Mouse (Mus musculus) T-helper 2 cell (primary cell): ENCODE results near the gene Arhgef18.

Experiments
- in situ Hi-C: fragments of 300-600 bp; cut with MboI, MseI; formaldehyde crosslinking; loops from one replicate; pipeline ENCODE4 v1.15.1; 2025; ENCODE audit warnings: high pct_unique_total_duplicates

The Arhgef18 gene

GRCm38 (mm10) chr8:3395246-3395645, 2.4 kb downstream of the Arhgef18 start:
- in situ Hi-C loops: no loop called here

- in situ Hi-C loops: no loop called here
Measured at GRCm38 (mm10) chr8:3397597-3397996, 4.8 kb downstream of the Arhgef18 start.

GRCm38 (mm10) chr8:3400509-3400908, 7.7 kb downstream of the Arhgef18 start:
- in situ Hi-C loops: no loop called here

GRCm38 (mm10) chr8:3407417-3407816, 14.6 kb downstream of the Arhgef18 start:
- in situ Hi-C loops: no loop called here

- in situ Hi-C loops: no loop called here
Measured at GRCm38 (mm10) chr8:3411085-3411484, 18.3 kb downstream of the Arhgef18 start.

- in situ Hi-C loops: no loop called here
Measured at GRCm38 (mm10) chr8:3411901-3412301, 19.1 kb downstream of the Arhgef18 start.

- in situ Hi-C loops: no loop called here
Measured at GRCm38 (mm10) chr8:3412816-3413215, 20.0 kb downstream of the Arhgef18 start.

GRCm38 (mm10) chr8:3414639-3415190, 21.9 kb downstream of the Arhgef18 start:
- in situ Hi-C loops: no loop called here

- in situ Hi-C loops: no loop called here
Measured at GRCm38 (mm10) chr8:3415259-3415658, 22.5 kb downstream of the Arhgef18 start.

GRCm38 (mm10) chr8:3415661-3416060, 22.9 kb downstream of the Arhgef18 start:
- in situ Hi-C loops: no loop called here

- in situ Hi-C loops: no loop called here
Measured at GRCm38 (mm10) chr8:3416846-3417245, 24.0 kb downstream of the Arhgef18 start.

- in situ Hi-C loops: no loop called here
Measured at GRCm38 (mm10) chr8:3417455-3417854, 24.6 kb downstream of the Arhgef18 start.

GRCm38 (mm10) chr8:3418101-3418500, 25.3 kb downstream of the Arhgef18 start:
- in situ Hi-C loops: no loop called here

GRCm38 (mm10) chr8:3420105-3420706, 27.4 kb downstream of the Arhgef18 start:
- in situ Hi-C loops: no loop called here

- in situ Hi-C loops: no loop called here
Measured at GRCm38 (mm10) chr8:3421507-3421906, 28.7 kb downstream of the Arhgef18 start.

GRCm38 (mm10) chr8:3425217-3425616, 32.4 kb downstream of the Arhgef18 start:
- in situ Hi-C loops: no loop called here

- in situ Hi-C loops: no loop called here
Measured at GRCm38 (mm10) chr8:3426211-3426610, 33.4 kb downstream of the Arhgef18 start.

GRCm38 (mm10) chr8:3428426-3428825, 35.6 kb downstream of the Arhgef18 start:
- in situ Hi-C loops: no loop called here

- in situ Hi-C loops: no loop called here
Measured at GRCm38 (mm10) chr8:3429966-3430365, 37.2 kb downstream of the Arhgef18 start.

GRCm38 (mm10) chr8:3431113-3431512, 38.3 kb downstream of the Arhgef18 start:
- in situ Hi-C loops: no loop called here

- in situ Hi-C loops: no loop called here
Measured at GRCm38 (mm10) chr8:3436492-3436891, 43.7 kb downstream of the Arhgef18 start.

- in situ Hi-C loops: no loop called here
Measured at GRCm38 (mm10) chr8:3439510-3439909, 46.7 kb downstream of the Arhgef18 start.

- in situ Hi-C loops: no loop called here
Measured at GRCm38 (mm10) chr8:3449226-3449625, 56.4 kb downstream of the Arhgef18 start.

GRCm38 (mm10) chr8:3450670-3451069, 57.9 kb downstream of the Arhgef18 start:
- in situ Hi-C loops: loop anchor here (5.0 kb wide), 1 partner anchor 93 kb away; no protein-coding TSS in a partner anchor
